Mouse (Mus musculus): ENCODE measurements around the gene Slc25a48.

GRCm38 (mm10) chr13:56509796-56510195, 71.6 kb downstream of the Slc25a48 start:
- TF ChIP-seq CTCF (IDR thresholded peaks at IDR 0.05; ENCODE audit: low read depth): no peak
- no peak for TF ChIP-seq EP300 (IDR thresholded peaks at IDR 0.05; ENCODE audit: low read depth)
